Mouse (Mus musculus) adrenal gland, adult 2 months (tissue): ENCODE data around the gene Snapc3. TPM values are rescaled to one million over a fixed set of nuclear protein-coding genes. Genes with fewer than 3 reads are reported as not detected.
"Not testable (repeated sequence)": the region's sequence is repeated elsewhere in the genome, so short reads cannot be mapped to it uniquely, and the experiment has no call there.

ENCODE experiments used
- DNase-seq: peaks from one replicate; pipeline ENCODE4 v3.0.0; 2021
- polyA plus RNA-seq: library from polyadenylated mRNA; depleted of rRNA; stranded (reverse); fragments of >200 nt; gene quantifications from 2 replicates; pipeline ENCODE4 v1.2.3, GENCODE M21; 2012
- total RNA-seq, 2 experiments: library from RNA; stranded (reverse); gene quantifications; 2 replicates each; pipeline ENCODE4 v1.2.3; 2021

Gene Snapc3
- total and polyA plus RNA-seq, 3 experiments, result 19.2 to 22.7 (median 22.5) TPM

DNA sequence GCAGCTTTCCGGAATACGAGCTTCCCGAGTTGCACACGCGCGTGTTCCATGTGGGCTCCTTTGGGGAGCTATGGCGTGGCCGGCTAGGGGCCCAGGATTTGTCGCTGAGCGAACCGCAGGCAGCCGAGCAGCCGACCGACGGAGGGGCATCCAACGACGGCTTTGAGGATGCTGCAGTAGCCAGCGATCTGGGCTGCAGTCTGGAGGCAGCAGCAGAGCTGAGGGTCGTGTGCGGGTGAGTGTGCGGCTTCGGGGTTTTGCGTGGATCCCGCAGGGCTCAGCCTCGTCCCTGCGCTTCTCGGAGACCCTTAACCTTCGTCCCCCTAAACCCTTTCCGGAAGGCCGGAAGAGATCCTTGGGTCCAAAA is 279 bp downstream of the Snapc3 start:
- no peak for DNase-seq

DNA sequence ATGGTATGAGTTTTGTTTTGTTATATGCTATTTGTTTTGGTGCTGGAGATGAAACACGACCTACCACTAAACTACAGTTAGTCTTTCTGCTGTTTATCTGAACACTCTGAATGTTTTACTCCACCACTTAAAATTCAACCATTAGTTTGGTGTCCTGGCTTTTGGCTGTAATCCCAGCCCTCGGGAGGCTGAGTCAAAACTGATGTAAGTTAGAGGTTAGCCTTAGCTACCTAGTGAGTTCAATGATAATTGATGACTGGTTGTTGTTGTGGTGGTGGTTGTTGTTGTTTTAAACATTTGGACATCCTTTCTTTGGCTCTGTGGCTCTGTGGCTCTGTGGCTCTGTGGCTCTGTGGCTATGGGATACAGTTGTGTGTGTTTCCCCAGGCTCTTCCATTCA is 1.3 kb downstream of the Snapc3 start:
- DNase-seq, result no peak

DNA sequence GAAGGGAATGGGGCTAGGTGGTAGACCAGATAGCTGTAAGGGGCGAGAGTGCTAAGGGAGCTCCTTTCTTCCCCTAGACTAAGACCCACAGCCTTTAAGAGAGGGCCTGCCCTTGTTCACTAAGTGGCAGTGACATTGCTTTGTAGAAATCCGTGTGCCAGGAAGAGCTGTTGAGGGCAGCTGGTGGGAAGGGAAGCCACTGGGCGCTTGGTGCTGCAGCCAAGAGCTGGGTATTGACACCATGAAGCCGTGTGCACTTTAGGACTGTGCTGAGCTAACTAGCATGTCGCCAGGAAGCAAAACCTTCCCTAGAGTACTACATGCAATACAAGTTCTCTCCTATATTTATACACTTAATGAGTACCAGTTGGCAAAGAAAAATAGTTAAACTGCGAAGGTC is 6.1 kb downstream of the Snapc3 start:
- DNase-seq, result no peak

DNA sequence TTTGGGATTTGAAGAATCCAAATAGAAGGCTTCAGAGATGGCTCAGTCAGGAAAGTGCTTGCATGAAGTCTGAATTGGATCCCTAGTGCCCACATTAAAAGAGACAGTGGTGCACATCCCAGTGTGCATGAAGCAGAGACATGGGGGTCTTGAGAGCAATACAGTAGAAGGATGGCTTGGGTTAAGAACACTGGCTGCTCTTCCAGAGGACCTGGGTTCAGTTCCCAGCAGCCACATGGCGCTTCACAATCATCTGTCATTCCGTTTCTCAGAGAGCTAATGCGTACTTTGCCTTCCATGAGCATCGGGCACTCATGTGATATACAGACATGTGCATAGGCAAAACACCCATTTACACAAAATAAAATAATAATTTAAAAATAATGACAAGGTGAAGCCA is 7.6 kb downstream of the Snapc3 start:
- DNase-seq, result no peak

DNA sequence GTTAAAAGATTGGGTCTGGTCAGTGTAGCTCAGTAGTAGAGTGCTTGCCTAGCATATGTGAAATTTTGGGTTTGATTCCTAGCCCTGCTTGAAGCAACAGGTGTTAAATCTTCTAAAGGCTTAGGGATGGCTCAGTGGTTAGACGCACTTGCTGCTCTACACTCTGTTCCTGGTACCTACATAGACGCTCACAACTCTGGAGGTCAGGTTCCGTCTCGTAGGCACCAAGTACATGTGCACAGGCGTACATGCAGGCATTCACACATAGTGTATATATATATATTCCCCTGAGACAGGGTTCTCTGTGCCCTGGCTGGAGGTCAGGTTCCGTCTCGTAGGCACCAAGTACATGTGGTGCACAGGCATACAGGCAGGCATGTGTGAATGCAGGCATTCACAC is 9.6 kb downstream of the Snapc3 start:
- DNase-seq, result no peak

DNA sequence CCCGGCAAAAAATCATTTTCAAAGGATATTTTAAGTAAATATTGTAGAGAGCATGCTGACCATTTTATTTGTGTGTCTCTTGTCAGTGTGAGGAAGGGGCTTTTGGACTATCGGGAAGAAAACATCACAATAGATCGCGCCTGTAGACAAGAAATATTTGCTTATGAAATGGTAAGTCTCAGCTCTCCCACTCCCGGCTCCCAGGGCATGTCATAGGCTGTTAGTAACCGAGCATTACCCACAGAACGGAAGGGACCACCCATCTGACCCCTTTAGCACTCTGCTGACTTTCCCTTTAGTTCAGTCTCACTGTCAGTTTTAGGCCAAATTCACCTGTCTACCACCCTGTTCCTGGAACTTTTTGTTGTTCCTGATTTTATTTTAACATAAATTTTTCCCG is 10.2 kb downstream of the Snapc3 start:
- no peak for DNase-seq

DNA sequence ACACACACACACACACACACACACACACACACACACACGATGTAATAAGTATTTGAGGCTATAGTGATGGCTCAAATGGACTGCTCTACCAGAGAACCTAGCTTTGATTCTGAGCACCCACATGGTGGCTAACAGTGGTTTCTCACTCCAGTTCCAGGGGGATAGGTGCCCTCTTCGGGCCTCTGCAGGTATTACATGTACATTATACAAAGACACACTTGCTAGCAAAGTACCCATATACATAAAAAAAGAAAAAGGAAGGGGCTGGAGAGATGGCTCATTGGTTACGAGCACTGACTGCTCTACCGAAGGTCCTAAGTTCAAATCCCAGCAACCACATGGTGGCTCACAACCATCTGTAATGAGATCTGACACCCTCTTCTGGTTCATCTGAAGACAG is 11.3 kb downstream of the Snapc3 start:
- DNase-seq, result no peak

DNA sequence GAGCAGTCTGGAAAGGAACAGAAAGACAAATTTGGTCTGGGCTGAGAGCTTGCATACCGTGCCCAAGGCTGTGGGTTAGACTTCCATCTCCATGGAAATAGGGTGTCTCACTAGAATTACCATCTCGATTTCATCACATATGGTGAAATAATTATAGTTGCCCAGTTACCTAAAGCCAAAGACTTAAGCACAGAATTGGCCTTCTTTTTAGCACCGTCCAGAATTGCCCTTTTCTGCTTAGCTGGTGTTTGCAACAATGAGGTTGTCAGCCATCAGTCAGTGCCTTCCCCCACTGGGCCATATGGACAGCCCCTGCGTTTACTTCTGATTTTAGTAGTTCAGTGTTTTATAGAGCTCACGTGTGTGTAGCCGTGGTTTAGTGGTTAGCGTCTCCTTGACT is 14.4 kb downstream of the Snapc3 start:
- no peak for DNase-seq

DNA sequence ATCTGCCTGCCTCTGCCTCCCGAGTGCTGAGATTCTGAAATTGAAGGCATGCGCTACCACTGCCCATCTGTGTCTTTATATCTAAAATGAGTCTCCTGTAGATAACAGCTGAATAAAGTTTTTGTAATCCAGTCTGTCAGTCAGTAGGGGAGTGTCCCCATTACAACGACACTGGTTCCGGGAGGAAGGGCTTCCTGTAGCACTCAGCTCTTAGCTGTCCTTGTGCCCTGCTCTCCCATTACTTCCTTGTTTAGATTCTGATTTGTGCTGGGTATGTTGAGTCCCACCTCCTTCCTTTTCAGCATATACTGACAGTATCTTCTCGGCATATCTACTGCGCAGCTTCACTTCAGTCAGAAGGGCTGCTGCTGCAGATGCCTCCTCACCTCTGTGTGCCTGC is 15.4 kb downstream of the Snapc3 start:
- no peak for DNase-seq

DNA sequence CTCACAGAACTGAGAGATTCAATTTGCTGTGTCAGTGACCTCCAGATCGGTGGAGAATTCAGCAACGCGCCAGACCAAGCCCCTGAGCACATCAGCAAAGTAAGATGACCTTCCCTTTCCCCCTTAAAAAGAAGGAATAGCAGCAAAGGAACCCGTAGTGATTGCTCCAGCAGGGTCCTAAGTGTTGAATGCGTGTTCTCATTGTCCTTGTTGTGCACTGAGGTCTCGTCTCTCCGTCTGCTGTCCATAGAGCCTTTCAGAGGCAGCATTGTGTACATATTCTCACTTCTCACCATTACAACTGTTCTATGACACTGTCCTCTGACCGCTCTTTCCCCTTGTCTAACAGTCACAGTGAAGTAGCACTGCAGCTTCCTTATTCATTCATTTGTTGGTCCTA is 18.9 kb downstream of the Snapc3 start:
- no peak for DNase-seq

DNA sequence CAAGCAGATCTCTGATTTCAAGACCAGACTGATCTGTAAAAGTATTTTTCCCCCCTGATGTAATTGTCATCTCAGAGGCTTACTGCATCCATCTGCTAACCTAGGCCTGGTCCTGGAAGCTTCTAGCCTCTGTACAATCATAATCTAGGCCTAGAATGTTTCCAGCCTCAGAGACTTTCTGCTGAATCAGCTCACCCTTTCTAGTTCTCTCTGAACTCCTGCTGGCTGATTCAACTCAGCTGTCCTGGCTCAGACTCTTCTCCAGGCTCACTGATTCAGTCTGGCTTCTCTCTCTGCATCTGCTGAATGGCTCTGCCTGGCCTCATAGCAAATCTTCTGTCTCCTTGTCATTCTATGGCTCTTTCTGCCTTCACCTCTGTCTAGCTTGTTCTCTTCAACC is 20.6 kb downstream of the Snapc3 start:
- no peak for DNase-seq

DNA sequence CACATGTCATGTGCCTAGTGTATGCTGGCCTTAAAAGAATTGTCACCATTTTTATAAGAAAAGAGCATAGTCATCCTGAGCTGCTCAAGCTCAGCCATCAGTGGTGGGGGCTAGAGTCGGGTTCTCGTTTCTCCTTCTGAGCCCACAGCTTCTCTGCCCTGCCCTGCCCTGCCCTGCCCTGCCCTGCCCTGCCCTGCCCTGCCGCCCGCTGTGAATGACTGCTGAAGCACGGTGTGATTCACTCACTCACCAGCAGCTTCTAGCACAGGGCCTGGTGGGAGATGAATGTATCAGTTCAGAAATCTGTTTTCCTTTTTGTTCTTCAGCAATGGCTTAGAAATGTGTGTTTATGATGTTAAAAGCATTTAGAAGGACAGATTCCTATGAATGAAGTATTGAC is 21.5 kb downstream of the Snapc3 start:
- no peak for DNase-seq

DNA sequence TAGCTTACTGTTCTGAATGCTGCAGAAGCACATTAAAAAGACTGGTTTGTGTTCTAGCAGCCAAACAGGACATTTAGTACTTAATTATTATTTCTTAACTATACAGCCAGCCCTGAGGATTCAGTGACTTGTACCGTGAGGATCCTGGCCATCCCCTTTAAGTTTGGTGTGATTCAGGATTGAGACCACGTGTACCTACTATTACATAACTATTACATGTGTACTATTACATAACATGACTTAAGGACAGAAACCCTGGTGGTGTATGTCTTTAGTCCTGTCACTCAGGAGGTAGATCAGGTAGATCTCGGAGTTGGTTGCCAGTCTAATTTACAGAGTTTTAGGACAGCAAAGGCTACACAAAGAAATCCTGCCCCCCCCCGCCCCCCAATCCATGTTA is 23.5 kb downstream of the Snapc3 start:
- no peak for DNase-seq

DNA sequence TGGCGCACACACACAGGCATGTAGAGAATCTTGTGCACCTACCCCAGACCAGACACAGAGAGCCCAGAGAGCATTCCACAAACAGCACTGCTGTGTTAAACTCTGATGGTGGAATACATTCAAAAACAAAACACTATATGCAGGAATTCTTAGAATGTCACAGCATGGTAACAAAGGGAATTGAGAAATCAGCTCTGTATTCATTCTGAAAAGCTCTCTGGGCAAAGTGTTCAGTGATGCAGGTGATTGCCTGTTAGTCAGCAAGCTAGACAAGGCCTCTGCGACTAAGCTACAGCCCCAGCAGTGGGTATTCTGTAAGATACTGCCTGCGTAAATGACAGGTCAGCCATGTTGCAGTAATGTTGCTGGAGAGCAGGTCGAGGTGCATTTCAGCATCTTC is 33.3 kb downstream of the Snapc3 start:
- no peak for DNase-seq

DNA sequence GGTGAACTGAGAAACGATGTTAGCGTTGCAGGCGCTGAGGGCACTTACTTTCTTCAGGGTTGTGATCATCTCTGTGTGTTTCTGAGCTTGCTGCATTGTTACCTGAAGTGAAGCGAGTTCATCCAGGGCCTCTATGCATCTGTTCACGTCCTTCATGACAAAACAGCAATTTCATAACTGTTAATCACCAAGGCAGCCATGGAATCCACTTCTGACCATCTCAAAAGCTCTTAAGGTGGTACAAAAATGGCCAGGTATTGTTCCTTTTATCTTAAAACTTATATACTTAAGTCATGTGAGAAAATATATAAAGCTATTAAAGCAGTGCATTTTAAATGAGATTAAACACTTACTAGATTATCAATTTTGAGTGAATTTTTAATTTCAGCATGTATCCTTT is 42.6 kb downstream of the Snapc3 start:
- DNase-seq, result no peak

DNA sequence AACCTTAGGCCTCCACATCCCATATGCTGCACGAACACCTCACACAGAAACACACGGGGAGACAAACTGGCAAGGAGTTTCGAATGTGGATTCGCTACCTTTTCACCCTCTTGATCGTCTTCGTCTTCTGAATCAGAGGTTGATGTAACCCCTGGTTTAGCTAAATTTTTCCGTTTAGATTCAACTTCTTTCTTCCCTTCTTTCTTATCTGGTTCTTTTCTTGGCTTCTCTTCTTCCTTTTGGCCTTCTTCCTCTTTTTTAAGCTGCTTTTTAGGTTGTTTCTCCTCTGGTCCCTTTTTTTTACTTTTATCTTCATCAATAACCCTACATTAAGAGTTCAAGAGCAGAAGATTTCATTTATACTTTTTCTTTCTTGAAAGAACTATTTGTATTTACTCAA is 47.3 kb downstream of the Snapc3 start:
- DNase-seq, result no peak

DNA sequence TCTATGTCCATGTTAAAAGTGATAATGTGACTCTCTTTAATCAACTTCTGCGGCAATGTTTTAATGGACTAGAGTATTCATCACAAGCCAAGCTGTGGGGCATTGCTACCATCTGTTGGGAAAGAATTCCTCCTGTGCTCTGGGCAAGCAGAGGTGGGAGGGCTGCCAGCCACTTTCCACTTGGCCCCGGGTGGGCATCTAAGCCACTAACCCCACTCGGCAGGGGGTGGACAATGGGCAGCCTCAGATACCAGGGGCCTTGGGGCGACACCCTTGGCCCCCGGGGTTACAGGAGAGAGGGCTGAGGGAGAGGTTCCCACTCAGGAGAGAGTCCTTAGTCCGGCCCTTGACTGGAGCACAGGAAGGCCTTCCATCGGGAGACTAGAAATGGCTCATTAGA is 50.1 kb downstream of the Snapc3 start:
- no peak for DNase-seq

DNA sequence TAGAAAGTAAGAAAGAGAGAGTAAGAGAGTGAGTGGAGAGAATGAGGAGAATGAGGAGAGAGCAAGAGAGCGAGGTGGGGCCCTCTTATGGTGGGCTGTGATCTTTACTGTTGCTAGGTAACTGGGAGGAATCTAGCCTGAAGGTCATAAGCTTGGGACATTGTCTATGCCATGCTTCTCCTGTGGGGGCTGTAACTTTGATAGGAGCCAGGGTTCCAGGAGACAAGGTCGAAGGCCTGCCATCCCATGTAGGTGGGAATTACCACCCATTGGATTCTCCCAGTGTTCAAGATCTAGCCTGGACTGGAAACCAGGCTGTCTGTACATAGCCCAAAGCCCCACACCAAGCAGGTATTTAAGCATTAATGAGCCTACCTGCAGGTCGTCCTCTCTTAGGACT is 50.7 kb downstream of the Snapc3 start:
- DNase-seq, result no peak

DNA sequence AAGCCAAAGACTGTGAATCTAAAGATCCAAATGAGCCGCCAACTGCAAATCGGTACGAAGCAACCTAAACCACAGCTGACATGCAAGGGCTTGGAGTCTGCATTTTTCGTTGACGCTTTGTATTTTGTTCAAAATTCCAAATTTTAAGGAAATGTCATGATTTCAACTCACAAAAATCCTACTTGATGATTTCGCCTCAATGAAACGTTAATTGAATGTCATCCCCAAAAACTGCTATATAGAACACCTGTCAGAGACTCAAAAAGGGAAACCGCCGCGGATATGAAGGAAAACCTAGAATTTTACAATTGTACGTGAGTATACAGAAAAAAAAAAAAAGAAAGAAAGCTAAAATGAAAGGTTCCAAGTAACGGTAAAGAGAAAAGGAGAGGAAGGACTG is 67.7 kb downstream of the Snapc3 start:
- no peak for DNase-seq

DNA sequence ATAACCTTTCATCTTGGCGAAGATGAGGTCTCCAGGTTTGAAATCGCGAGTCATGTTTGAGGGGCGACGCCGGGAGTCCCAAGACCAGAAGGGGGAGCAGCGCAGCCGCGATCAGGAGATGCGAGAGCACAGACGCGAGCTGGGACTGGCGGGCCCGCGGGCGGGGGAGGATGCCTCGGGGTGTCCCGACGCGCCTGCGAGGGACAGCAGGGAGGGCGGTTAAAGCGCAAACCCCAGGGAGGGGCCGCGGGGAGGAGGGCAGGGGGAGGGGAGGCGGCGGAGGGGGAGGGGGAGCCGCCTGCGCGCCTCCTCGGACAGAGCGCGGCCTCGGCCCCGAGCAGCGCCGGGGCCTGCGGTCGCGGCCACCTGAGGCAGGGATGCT is 68.2 kb downstream of the Snapc3 start:
- peak; percentile 89 for DNase-seq

DNA sequence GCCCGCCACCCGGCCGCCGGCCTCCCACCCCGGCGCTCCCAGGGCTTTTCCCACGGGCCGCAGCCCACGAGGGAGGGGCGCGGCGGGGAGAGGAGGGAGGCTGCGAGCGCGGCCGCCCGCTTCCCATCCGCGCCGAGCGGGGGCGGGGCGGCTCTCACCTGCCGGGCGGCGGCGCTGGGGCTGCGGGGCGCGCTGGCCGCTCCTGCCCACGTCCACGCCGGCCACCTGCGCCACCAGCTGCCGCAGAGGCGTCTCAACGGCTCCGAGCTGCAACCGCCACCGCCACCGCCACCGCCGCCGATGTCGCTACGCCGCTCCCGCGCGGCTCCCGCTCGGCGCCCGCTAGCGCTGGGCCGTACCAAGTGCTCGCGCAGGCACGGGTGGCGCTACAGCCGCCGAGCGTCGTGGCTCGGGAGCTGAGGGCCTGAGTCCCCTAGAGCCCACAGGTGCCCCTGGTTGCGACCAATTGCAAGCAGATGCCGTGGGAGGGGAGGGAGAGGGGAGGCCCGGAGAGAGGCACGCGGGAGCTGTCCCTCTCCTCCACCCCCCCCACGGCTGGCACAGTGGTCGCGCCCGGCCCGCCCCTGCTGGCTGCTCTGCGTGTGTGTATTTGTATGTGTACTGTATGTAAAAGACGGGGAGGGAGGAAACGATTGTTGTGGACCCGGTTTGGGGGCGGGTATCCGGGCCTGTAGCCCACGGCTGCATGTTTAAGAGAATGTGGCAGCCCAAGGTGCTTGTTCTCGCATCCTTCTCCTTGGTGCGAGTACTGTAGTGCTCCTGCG is 68.8 kb downstream of the Snapc3 start, which contains the start of gene Psip1:
Psip1 (minus strand) TSS at position 343 of the 785 bp plus-strand sequence.
- peak; percentile 91 for DNase-seq

DNA sequence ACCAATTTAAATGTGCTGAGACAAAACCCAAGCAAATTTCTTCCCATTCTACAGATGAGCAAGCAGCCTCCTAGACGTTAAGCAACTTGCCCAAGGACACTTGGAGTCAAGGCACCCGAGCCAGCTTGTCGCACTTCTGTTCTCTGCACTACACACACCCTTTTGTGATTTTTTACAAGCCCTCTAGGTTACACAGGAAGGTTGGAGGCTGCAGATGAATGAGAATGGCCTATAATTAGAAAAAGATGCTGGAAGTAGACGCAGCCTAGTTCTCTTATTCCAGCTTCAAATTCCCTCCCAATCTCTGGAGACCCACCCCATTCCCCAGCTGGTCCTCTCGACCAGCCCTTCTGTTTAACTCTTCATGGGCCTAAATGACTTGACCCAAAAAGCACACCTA is 71.6 kb downstream of the Snapc3 start:
- DNase-seq, result no peak

DNA sequence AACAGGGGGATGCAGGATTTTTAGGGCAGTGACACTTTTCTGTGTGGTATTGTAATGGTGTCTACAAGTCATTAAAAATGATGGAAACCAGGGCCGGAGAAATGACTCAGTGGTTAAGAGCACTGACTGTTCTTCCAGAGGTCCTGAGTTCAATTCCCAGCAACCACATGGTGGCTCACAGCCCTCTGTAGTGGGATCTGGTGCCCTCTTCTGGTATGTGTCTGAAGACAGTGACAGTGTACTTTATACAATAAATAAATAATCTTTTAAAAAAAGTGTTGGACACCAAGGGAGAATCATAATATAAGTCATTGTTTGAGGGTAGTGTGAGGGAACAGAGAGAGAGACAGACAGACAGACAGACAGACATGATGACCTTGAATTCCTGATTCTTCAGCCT is 75.6 kb downstream of the Snapc3 start:
- DNase-seq, result no peak

DNA sequence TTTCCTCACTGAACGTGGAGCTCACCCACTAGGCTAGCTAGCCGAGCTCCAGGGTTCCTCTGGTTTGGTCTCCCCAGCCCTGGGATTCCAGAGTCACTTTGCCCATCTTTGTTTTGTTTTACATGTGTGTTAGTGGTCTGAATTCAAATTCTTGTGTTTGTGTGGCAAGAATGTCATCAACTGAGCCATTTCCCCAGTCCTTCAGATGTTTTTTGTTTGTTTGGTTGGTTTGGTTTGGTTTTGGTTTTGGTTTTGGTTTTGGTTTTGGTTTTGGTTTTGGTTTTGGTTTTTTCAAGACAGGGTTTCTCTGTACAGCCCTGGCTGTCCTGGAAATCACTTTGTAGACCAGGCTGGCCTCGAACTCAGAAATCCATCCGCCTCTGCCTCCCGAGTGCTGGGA is 79.5 kb downstream of the Snapc3 start:
- DNase-seq, result not testable (repeated sequence)
